ENCODE assay signal across 26 mouse cellular contexts in genomic region chr13:32040822-32041221, GRCm38 (mm10).
DNase-seq lines count a peak whose midpoint lies in the region; ATAC-seq lines count a peak whose summit lies in the region.
"Had no signal": no experiment of that assay in that cellular context is flagged by ENCODE, and none has a peak within 500 bp of the region (broad histone marks: within the 10 kb centered on the region; RNA-seq: fewer than 3 reads in every experiment).

No protein-coding gene starts in this region.

- WGBS in liver, embryonic 13.5 days (ENCODE audit: insufficient replicate concordance) = 44% methylated on average over 1 of the region's 1 CpGs
- 40% methylated on average over 1 of the region's 1 CpGs for WGBS in liver, embryonic 12.5 days (ENCODE audit: insufficient replicate concordance)

- intact Hi-C loops in heart, postnatal 10 days (cut with DNase I) = no loop called here

- H3K4me3 ChIP-seq in liver, embryonic 13.5 days (replicated peaks) = no peak overlapping the region
- H3K4me3 ChIP-seq in liver, embryonic 12.5 days = no peak overlapping the region
- H3K4me3 ChIP-seq: forebrain, embryonic 12.5 days; forebrain, embryonic 15.5 days; heart, adult 2 months; heart, embryonic 10.5 days; heart, embryonic 13.5 days; hindbrain, embryonic 12.5 days; hindbrain, embryonic 15.5 days had no signal

- H3K36me3 ChIP-seq in liver, embryonic 13.5 days = no peaks in the 10 kb centered on the region
- H3K36me3 ChIP-seq in liver, embryonic 12.5 days = no peaks in the 10 kb centered on the region
- H3K36me3 ChIP-seq: forebrain, embryonic 12.5 days; forebrain, embryonic 15.5 days; G1E; heart, embryonic 10.5 days; heart, embryonic 13.5 days; hindbrain, embryonic 12.5 days; hindbrain, embryonic 15.5 days had no signal

- H3K9me3 ChIP-seq in liver, embryonic 13.5 days (replicated peaks) = no peaks in the 10 kb centered on the region
- no peaks in the 10 kb centered on the region for H3K9me3 ChIP-seq in liver, embryonic 12.5 days (replicated peaks)
- H3K9me3 ChIP-seq: forebrain, embryonic 12.5 days; forebrain, embryonic 15.5 days; G1E; heart, embryonic 10.5 days; heart, embryonic 13.5 days; hindbrain, embryonic 12.5 days; hindbrain, embryonic 15.5 days had no signal

- no peak overlapping the region for H3K9ac ChIP-seq in liver, embryonic 13.5 days
- H3K9ac ChIP-seq in liver, embryonic 12.5 days = no peak overlapping the region
- H3K9ac ChIP-seq: forebrain, embryonic 12.5 days; forebrain, embryonic 15.5 days; heart, embryonic 13.5 days; hindbrain, embryonic 12.5 days; hindbrain, embryonic 15.5 days had no signal

- H3K27me3 ChIP-seq in liver, embryonic 13.5 days = no peaks in the 10 kb centered on the region
- no peaks in the 10 kb centered on the region for H3K27me3 ChIP-seq in liver, embryonic 12.5 days (replicated peaks)
- H3K27me3 ChIP-seq: CH12.LX; forebrain, embryonic 12.5 days; forebrain, embryonic 15.5 days; heart, embryonic 13.5 days; hindbrain, embryonic 12.5 days; hindbrain, embryonic 15.5 days had no signal

- H3K27ac ChIP-seq in liver, embryonic 13.5 days = no peak overlapping the region
- no peak overlapping the region for H3K27ac ChIP-seq in liver, embryonic 12.5 days
- H3K27ac ChIP-seq: forebrain, embryonic 12.5 days; forebrain, embryonic 15.5 days; heart, adult 2 months; heart, embryonic 10.5 days; heart, embryonic 13.5 days; hindbrain, embryonic 12.5 days; hindbrain, embryonic 15.5 days had no signal

- DNase-seq in liver, embryonic 13.5 days = no peak
- DNase-seq in 416B (ENCODE audit: low read depth) = peak; percentile 54
- peak; percentile 5 for DNase-seq in c-Kit-negative CD71-positive TER-119-positive erythroid progenitor cells, embryonic 14.5 days (ENCODE audit: low read depth, low spot score)
- no peak for DNase-seq in heart, postnatal 10 days
- no peak for DNase-seq in cerebellum, adult 11 months
- DNase-seq: adrenal gland, adult 8-10 months; adrenal gland, postnatal 25 days; B cell, adult 2 months; cerebellum, adult 11-12 months; cerebellum, adult 8-10 months; cerebellum, postnatal 10 days; cerebellum, postnatal 36 days; gastrocnemius, postnatal 10 days; gastrocnemius, postnatal 36 days; heart, adult 2 months had no signal

- H3K4me1 ChIP-seq in liver, embryonic 13.5 days (replicated peaks) = no peaks in the 10 kb centered on the region
- no peaks in the 10 kb centered on the region for H3K4me1 ChIP-seq in liver, embryonic 12.5 days
- H3K4me1 ChIP-seq: forebrain, embryonic 12.5 days; forebrain, embryonic 15.5 days; heart, embryonic 10.5 days; hindbrain, embryonic 12.5 days; hindbrain, embryonic 15.5 days had no signal

- H3K4me2 ChIP-seq in liver, embryonic 13.5 days = no peak overlapping the region
- H3K4me2 ChIP-seq in liver, embryonic 12.5 days = no peak overlapping the region
- H3K4me2 ChIP-seq: forebrain, embryonic 12.5 days; forebrain, embryonic 15.5 days; heart, embryonic 13.5 days; hindbrain, embryonic 12.5 days; hindbrain, embryonic 15.5 days had no signal

- ATAC-seq in liver, embryonic 13.5 days (ENCODE audit: low read depth) = peak; percentile 57; the same call in 1 of the 2 replicates
- no peak for ATAC-seq in liver, embryonic 12.5 days
- 0 out of 2 replicates have a peak, but pooled peaks have one; percentile 48 for ATAC-seq in megakaryocyte progenitor cell, adult 5-6 weeks (replicated peaks; ENCODE audit: poor library complexity)
- ATAC-seq: activated CD4-positive, CD25-positive, alpha-beta regulatory T cell, adult 4 months; forebrain, embryonic 15.5 days had no signal

Comparison
In these comparisons a context has a peak if more than half of its experiments do, and no peak if none do; other contexts are left out.
1. DNase-seq: peak in 416B (single experiment) and c-Kit-negative CD71-positive TER-119-positive erythroid progenitor cells, embryonic 14.5 days (single experiment); none in liver, embryonic 13.5 days (single experiment), heart, postnatal 10 days (0 of 2) and cerebellum, adult 11 months (single experiment).